Mouse (Mus musculus) right cerebral cortex, postnatal 36 days (tissue): ENCODE data around the gene Pkn3.
A peak's percentile ranks its signal among the peaks of the same experiment; 100 is the strongest.
"Not testable (repeated sequence)": the region's sequence is repeated elsewhere in the genome, so short reads cannot be mapped to it uniquely, and the experiment has no call there.

Experiments used
- DNase-seq, 2 experiments: peaks; one replicate each; pipeline ENCODE4 v3.0.0; 2022; ENCODE audit warnings: low spot score in 2 of 2, mixed read lengths in 1 of 2

Pkn3 gene

GRCm38 (mm10) chr2:30077502-30078348 is at the start of gene Pkn3:
TSS of gene Pkn3 (plus strand) at chr2:30077684.
- DNase-seq, result peak in 1 of 2 experiments; percentile 48

GRCm38 (mm10) chr2:30032244-30032846 is 45.1 kb upstream of the Pkn3 start:
- no peak for DNase-seq

GRCm38 (mm10) chr2:30032957-30033356 is 44.5 kb upstream of the Pkn3 start:
- DNase-seq, result no peak

GRCm38 (mm10) chr2:30037762-30038161 is 39.7 kb upstream of the Pkn3 start:
- DNase-seq, result no peak

GRCm38 (mm10) chr2:30038370-30038769 is 39.1 kb upstream of the Pkn3 start:
- DNase-seq, result no peak

- DNase-seq, result no peak
Observed at GRCm38 (mm10) chr2:30039687-30040086, 37.8 kb upstream of the Pkn3 start.

GRCm38 (mm10) chr2:30042445-30042844 is 35.0 kb upstream of the Pkn3 start:
- peak in 1 of 2 experiments; percentile 43 for DNase-seq

GRCm38 (mm10) chr2:30044550-30044949 is 32.9 kb upstream of the Pkn3 start:
- DNase-seq, result no peak

- no peak for DNase-seq
Observed at GRCm38 (mm10) chr2:30047127-30047526, 30.4 kb upstream of the Pkn3 start.

- no peak for DNase-seq
Observed at GRCm38 (mm10) chr2:30048101-30048501, 29.4 kb upstream of the Pkn3 start.

GRCm38 (mm10) chr2:30048699-30049388 is 28.6 kb upstream of the Pkn3 start, which contains the start of gene Wdr34:
TSS of gene Wdr34 (minus strand) at chr2:30048881.
- peak; percentile 93 to 96 for DNase-seq

GRCm38 (mm10) chr2:30049831-30050230 is 27.7 kb upstream of the Pkn3 start:
- no peak for DNase-seq

- no peak for DNase-seq
Observed at GRCm38 (mm10) chr2:30051992-30052761, 25.3 kb upstream of the Pkn3 start.

- not testable (repeated sequence) for DNase-seq
Observed at GRCm38 (mm10) chr2:30055310-30055709, 22.2 kb upstream of the Pkn3 start.

- no peak for DNase-seq
Observed at GRCm38 (mm10) chr2:30056736-30057135, 20.7 kb upstream of the Pkn3 start.

GRCm38 (mm10) chr2:30057223-30057904 is 20.1 kb upstream of the Pkn3 start, which contains the start of gene Set:
TSS of gene Set (plus strand) at chr2:30057378.
- DNase-seq, result no peak

GRCm38 (mm10) chr2:30058418-30058817 is 19.1 kb upstream of the Pkn3 start:
- no peak for DNase-seq

- DNase-seq, result no peak
Observed at GRCm38 (mm10) chr2:30061215-30062166, 16.0 kb upstream of the Pkn3 start.

- no peak for DNase-seq
Observed at GRCm38 (mm10) chr2:30062249-30063093, 15.0 kb upstream of the Pkn3 start.
